Mouse (Mus musculus) mature B cell (primary cell): ENCODE measurements around the gene Immp2l.
"Not testable (repeated sequence)": the region's sequence is repeated elsewhere in the genome, so short reads cannot be mapped to it uniquely, and the experiment has no call there.

Source experiments
- in situ Hi-C: fragments of 300-500 bp; cut with MboI; formaldehyde crosslinking; loops from 2 replicates; pipeline ENCODE4 v1.14.3; 2019

The Immp2l gene

GRCm38 (mm10) chr12:41669481-41669880 is 645.6 kb downstream of the Immp2l start:
- in situ Hi-C loops: no loop called here

- in situ Hi-C loops: no loop called here
These were observed 651.0 kb downstream of the Immp2l start for GRCm38 (mm10) chr12:41674861-41675260.

- in situ Hi-C loops: no loop called here
These were observed 656.3 kb downstream of the Immp2l start for GRCm38 (mm10) chr12:41680141-41680540.

GRCm38 (mm10) chr12:41682141-41682540 is 658.3 kb downstream of the Immp2l start:
- in situ Hi-C loops: no loop called here

- in situ Hi-C loops: no loop called here
These were observed 665.9 kb downstream of the Immp2l start for GRCm38 (mm10) chr12:41689809-41690208.

- in situ Hi-C loops: no loop called here
These were observed 686.7 kb downstream of the Immp2l start for GRCm38 (mm10) chr12:41710608-41711007.

GRCm38 (mm10) chr12:41716946-41717345 is 693.1 kb downstream of the Immp2l start:
- in situ Hi-C loops: no loop called here

- in situ Hi-C loops: no loop called here
These were observed 700.7 kb downstream of the Immp2l start for GRCm38 (mm10) chr12:41724585-41724984.

- in situ Hi-C loops: no loop called here
These were observed 702.8 kb downstream of the Immp2l start for GRCm38 (mm10) chr12:41726720-41727119.

GRCm38 (mm10) chr12:41727221-41727620 is 703.3 kb downstream of the Immp2l start:
- in situ Hi-C loops: no loop called here

- in situ Hi-C loops: no loop called here
These were observed 704.0 kb downstream of the Immp2l start for GRCm38 (mm10) chr12:41727764-41728338.

GRCm38 (mm10) chr12:41728467-41728866 is 704.6 kb downstream of the Immp2l start:
- in situ Hi-C loops: no loop called here

GRCm38 (mm10) chr12:41729780-41730179 is 705.9 kb downstream of the Immp2l start:
- in situ Hi-C loops: no loop called here

GRCm38 (mm10) chr12:41733168-41733567 is 709.3 kb downstream of the Immp2l start:
- in situ Hi-C loops: no loop called here

- in situ Hi-C loops: no loop called here
These were observed 719.0 kb downstream of the Immp2l start for GRCm38 (mm10) chr12:41742887-41743286.

GRCm38 (mm10) chr12:41763396-41763795 is 739.5 kb downstream of the Immp2l start:
- in situ Hi-C loops: no loop called here

- in situ Hi-C loops: no loop called here
These were observed 750.1 kb downstream of the Immp2l start for GRCm38 (mm10) chr12:41773961-41774360.

GRCm38 (mm10) chr12:41774623-41775323 is 750.9 kb downstream of the Immp2l start:
- in situ Hi-C loops: no loop called here

- in situ Hi-C loops: not testable (repeated sequence)
These were observed 753.9 kb downstream of the Immp2l start for GRCm38 (mm10) chr12:41777762-41778161.

GRCm38 (mm10) chr12:41793681-41794080 is 769.8 kb downstream of the Immp2l start:
- in situ Hi-C loops: not testable (repeated sequence)

- in situ Hi-C loops: no loop called here
These were observed 805.6 kb downstream of the Immp2l start for GRCm38 (mm10) chr12:41829517-41829916.

- in situ Hi-C loops: no loop called here
These were observed 807.8 kb downstream of the Immp2l start for GRCm38 (mm10) chr12:41831731-41832130.

GRCm38 (mm10) chr12:41834646-41835045 is 810.8 kb downstream of the Immp2l start:
- in situ Hi-C loops: no loop called here
